Mouse (Mus musculus) stomach, embryonic 16.5 days (tissue): ENCODE measurements around the gene Cldn22. TPM values are rescaled to one million over a fixed set of nuclear protein-coding genes. Genes with fewer than 3 reads are reported as not detected.

Source experiments
- ATAC-seq: fragments of 200-750 bp; cut with Nextera tagmentation; 2 replicates; pipeline ENCODE4 v1.8.0; 2017; ENCODE audit warnings: moderate number of reproducible peaks, moderate TSS enrichment; ENCODE audit not compliant: insufficient read depth, low FRiP score
- H3K27ac ChIP-seq: fragments of 300-500 bp; sonication (generic); 2 replicates; pipeline ENCODE4 v1.5.1; 2014; ENCODE audit warnings: low read length
- H3K27me3 ChIP-seq: fragments of 300-500 bp; sonication (generic); 2 replicates; pipeline ENCODE4 v1.6.1; 2014; ENCODE audit warnings: low read length, control low read depth, mixed read lengths; ENCODE audit not compliant: control insufficient read depth, insufficient read depth
- H3K36me3 ChIP-seq: fragments of 300-500 bp; sonication (generic); 2 replicates; pipeline ENCODE4 v1.6.1; 2014; ENCODE audit warnings: low read length; ENCODE audit not compliant: control insufficient read depth, insufficient read depth
- H3K4me1 ChIP-seq: fragments of 300-500 bp; sonication (generic); 2 replicates; pipeline ENCODE4 v1.6.1; 2014; ENCODE audit warnings: low read length, control low read depth, mixed read lengths; ENCODE audit not compliant: control insufficient read depth, insufficient read depth
- H3K4me2 ChIP-seq: fragments of 300-500 bp; sonication (generic); 2 replicates; pipeline ENCODE4 v1.6.1; 2014; ENCODE audit warnings: low read depth, low read length, mixed read lengths
- H3K4me3 ChIP-seq: fragments of 300-500 bp; sonication (generic); replicated peaks from 2 replicates; pipeline ENCODE4 v1.5.1; 2014; ENCODE audit warnings: mild to moderate bottlenecking, low read length
- H3K9ac ChIP-seq: fragments of 300-500 bp; sonication (generic); 2 replicates; pipeline ENCODE4 v1.6.1; 2014; ENCODE audit warnings: low read length
- H3K9me3 ChIP-seq: fragments of 300-500 bp; sonication (generic); replicated peaks from 2 replicates; pipeline ENCODE4 v1.6.1; 2016; ENCODE audit warnings: low read length, control low read depth; ENCODE audit not compliant: control insufficient read depth
- WGBS: fragments of 180-500 bp; shearing (Covaris S2); extraction: QIAGEN DNeasy Blood & Tissue Kit; methylation state at CpG from one replicate; pipeline ENCODE4 v1.1.7; 2014; 5-methylcytosine and 5-hydroxymethylcytosine counted together
- polyA plus RNA-seq: library from polyadenylated mRNA; unstranded; fragments of >200 nt; fragmentation: Nextera tagmentation; extraction: Ambion mirVana; gene quantifications from 2 replicates; pipeline ENCODE4 v1.2.1, GENCODE M21; 2015

Gene Cldn22
- polyA plus RNA-seq, 1 experiment from 2014 or later: not detected

GRCm38 (mm10) chr8:47874497-47875178 is 50.4 kb downstream of the Cldn22 start:
- Histone ChIP-seq H3K4me1 (no peaks in the 10 kb centered on the region), H3K4me3 (no peak overlapping the region), H3K9ac (no peak overlapping the region), H3K27me3 (no peaks in the 10 kb centered on the region), H3K27ac (no peak overlapping the region), H3K4me2 (no peak overlapping the region), H3K9me3 (no peaks in the 10 kb centered on the region), H3K36me3 (0 out of 2 replicates have a peak, but pooled peaks cover 3% of the 10 kb centered on the region)
- ATAC-seq: no peak
- 54% methylated on average over 13 of the region's 13 CpGs for WGBS

Other genes with a start within 250 kb of the Cldn22 start
- gene Ing2, start 148.9 kb upstream of the Cldn22 start, polyA plus RNA-seq: 7.6 and 9.5 TPM in 2 replicates
- 18.6 and 18.8 TPM in 2 replicates for gene Cdkn2aip, start 110.5 kb upstream of the Cldn22 start, polyA plus RNA-seq
- not detected in 2 replicates for gene Cldn24, start 2.3 kb upstream of the Cldn22 start, polyA plus RNA-seq
- 7.2 and 8.0 TPM in 2 replicates for gene Wwc2, start 166.4 kb downstream of the Cldn22 start, polyA plus RNA-seq